Mouse (Mus musculus): Measurements from ENCODE around the gene Brca2.

DNA sequence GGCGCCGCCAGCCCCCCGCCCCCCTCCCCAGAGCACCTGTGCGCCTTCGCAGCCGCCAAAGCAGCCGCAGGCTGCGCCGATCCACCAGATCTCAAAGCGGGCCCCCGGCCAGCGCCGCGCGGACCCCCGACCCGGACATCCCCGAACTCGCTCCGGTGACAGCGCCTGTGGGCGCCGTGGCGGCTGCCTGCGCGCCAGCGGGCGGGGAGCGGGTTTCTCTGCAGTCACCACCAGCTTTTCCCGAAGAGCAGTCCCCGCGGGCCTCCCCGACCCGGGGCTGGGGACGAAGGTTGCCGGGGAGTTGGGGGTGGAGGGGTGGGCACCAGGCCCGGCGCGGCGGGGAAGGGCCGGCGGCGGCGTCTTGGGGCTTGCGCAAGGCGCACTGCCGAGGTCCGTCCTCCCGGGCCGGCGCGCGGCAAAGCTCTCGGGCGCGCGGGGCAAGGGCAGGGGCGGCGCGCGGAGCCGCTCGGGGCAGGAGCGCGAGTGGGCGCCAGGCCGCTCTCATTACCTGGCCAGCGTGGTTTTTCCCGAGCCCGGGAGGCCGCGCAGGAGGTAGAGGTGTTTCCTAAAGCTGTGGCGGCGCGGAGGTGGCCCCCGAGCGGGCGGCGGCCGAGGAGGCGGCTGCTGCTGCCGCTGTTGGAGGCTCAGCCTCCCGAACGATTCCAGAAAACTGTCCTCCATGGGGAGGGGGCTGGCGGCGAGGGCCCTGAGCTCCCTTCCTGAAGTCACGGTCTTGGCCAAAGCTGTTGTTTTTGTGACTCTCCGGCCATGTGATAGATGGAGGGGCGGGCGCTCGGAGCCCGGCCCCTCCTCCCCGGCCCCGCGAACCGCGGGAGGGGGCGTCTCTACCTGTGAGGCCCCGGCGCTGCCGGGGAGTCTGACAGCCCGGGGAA is 71.6 kb downstream of the Brca2 start:
- TF ChIP-seq POLR2A (IDR thresholded peaks at IDR 0.05; ENCODE audit: borderline replicate concordance, low read depth, low read length) (no peak), CTCF (IDR thresholded peaks at IDR 0.05; ENCODE audit: low read depth, low read length) (no peak)
